Mouse (Mus musculus): ENCODE measurements around the gene Eif4e2.

GRCm38 (mm10) chr1:87184751-87185139 is 29.0 kb upstream of the Eif4e2 start:
- peak; percentile 77 for TF ChIP-seq CTCF (IDR thresholded peaks at IDR 0.05; ENCODE audit: control insufficient read depth, insufficient read depth, low read length)
- no peak for TF ChIP-seq POLR2A (IDR thresholded peaks at IDR 0.05; ENCODE audit: borderline replicate concordance, control insufficient read depth, low read depth, low read length)

Measured in bone marrow, adult 2 months (tissue).